Mouse (Mus musculus): ENCODE results near the gene Dtd1.
"Not testable (repeated sequence)": the region's sequence is repeated elsewhere in the genome, so short reads cannot be mapped to it uniquely, and the experiment has no call there.

The Dtd1 gene

DNA sequence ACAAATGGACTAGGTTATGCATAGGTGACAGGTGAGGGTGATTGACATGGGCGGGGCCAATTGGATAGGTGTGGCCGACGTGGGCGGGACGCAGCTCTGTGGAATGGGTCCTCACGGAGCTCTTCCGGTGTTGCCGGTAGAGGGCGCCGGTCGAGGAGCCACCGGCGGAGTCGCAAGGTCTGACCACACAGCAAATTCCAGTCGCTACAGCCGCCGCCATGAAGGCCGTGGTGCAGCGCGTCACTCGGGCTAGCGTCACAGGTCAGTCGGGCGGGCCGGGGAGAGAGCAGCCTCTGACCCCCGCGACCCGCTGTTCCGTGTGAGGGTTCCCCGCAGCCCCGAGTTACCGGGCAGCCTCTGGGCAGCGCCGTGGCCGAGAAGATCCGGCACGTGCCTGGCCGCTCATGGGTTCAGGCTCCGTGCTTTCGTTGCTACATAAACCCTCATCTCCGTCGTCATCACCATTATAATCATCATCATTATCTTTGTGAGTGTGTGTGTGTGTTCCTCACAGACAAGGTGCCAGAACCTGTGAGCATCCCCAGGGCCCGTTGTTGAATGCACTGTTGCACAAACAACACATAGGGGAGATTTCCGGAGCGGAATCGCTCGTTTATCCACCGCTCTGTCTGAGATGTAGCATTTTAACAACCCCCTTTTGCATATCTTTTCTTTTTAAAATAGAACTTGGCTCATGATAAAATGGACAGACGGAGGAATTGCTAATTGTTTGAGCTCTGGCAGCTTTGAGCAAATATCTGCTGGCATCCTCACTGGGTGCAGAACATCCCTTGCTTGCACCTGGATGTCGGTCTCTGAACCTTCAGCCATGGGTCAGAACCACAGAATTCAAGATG is at the start of gene Dtd1:
Gene Dtd1 (plus strand): TSS at position 67 of the 857 bp plus-strand sequence.
- DNase-seq (ENCODE audit: low spot score in 2 of 2) = peak; percentile 85 to 88

DNA sequence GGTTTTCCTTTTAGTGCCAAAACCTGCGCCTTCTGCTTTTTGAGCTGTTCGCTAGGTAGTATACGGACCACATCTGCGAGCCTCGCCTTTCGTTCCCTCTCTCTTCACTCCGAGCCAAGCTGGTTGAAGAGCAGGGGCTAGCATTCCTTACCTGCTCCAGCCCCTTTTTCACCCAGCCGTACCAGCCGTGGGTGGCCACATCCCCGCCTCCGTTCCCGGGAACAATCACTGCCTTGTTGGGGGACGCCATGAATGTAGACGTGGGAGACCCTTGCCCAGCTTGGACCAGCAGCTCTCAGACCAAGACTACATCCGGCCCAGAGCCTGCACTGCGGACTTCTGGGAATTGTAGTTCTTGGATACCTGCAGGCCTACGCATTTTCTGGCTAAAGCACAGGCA is 49.2 kb upstream of the Dtd1 start, which contains the start of gene Rbbp9:
Gene Rbbp9 (minus strand): TSS at position 341 of the 400 bp plus-strand sequence.
- DNase-seq (ENCODE audit: low spot score in 2 of 2) = peak; percentile 65 to 70

DNA sequence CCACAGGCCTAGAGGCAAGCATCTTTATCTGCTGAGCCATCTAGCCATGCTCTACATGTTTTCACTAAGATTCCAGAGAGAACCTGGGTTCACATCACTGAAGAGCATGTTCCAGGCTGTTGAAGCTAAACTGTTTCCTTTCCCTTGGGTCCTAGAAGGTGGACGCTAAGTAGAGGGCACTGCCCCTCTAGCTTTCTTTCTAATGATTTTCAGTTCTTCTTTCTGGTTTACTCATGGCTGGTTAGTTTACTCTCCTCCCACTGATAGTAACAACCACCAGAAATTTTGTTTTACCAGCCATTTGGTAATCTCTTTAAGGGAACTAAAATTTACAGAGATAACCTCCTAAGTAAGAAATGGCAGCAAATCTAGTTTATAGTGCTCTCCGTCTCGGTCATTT is 45.8 kb upstream of the Dtd1 start:
- DNase-seq (ENCODE audit: low spot score in 2 of 2) = no peak

DNA sequence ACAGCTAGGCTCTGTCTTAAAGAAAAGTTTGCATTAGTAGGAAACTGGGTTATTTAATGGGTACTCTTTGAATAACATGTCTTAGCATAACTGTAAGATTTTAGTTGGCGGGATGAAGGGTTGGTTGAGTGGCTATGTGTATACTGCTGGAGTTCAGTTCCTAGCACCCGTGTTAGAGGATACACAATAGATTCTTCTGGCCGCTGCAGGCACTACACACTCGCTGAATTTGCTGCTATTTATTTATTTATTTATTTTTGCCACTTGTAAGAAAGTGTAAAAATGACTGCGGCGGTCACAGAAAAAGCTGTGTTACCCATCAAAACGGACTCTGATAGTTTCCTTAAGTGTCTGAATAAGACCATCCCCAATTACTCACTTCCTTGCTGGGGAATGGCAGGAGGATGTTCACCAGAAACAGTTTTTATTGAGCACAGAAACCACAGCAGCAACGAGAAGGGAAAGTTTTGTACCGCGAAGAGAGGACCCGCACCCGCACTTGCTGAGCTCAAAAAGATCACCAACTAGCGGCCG is 44.3 kb upstream of the Dtd1 start:
- DNase-seq (ENCODE audit: low spot score in 2 of 2) = no peak

DNA sequence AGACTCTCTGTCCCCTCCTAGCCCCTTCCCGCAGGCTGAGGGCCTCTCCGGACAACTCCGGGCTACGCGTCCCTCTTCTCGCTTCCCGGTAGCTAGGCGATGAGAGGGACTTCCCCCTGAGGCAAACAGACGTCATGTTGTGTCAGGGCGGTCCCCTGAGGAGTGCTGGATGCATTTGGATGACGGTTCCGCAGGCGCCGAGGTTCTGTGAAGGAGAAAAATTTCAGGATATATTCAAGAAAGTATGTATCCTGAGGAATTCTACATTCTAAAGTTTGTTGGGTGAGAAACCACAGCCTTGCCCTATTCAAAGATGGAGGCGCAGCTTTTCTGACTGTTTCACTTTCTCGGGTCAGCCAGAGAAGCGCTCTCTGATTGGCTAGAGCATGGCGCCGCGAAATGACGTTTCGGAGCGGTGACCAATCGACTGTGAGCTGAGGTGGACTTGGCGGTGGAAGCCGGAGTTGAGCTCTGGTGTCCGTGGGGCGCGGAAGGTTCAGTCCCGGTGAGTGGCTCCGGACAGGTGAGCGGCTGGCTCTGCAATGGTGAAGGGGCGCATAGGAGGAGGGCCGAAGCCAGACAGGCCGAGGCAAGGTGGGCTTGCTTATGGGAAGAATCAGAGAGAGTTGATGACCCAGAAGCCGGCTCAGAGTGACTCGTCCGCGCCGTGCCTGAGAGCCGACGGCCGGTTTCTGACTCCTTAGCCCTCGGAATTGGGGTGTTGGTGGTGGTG is 43.7 kb upstream of the Dtd1 start, which contains the start of gene Sec23b:
Gene Sec23b (plus strand): TSS at position 410 of the 733 bp plus-strand sequence.
- peak; percentile 97 for DNase-seq (ENCODE audit: low spot score in 2 of 2)

DNA sequence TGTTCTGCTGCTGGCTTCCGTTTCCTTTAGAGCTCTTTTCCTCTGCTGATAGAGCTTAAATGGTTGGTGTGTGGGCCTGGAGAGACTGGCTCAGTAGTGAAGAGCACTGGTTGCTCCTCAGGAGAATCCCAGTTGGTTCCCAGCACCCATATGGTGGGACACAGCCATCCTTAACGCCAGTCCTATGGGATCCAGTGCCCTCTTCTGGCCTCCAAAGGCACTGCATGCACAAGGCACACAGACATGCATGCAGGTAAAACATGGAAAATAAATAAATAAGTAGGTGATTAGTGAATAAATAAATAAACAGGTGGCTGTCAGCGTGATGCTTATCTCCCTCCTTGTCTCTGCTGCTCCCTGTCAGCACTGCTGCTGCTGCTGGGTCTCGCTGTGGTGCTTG is 11.0 kb upstream of the Dtd1 start:
- no peak for DNase-seq (ENCODE audit: low spot score in 2 of 2)

DNA sequence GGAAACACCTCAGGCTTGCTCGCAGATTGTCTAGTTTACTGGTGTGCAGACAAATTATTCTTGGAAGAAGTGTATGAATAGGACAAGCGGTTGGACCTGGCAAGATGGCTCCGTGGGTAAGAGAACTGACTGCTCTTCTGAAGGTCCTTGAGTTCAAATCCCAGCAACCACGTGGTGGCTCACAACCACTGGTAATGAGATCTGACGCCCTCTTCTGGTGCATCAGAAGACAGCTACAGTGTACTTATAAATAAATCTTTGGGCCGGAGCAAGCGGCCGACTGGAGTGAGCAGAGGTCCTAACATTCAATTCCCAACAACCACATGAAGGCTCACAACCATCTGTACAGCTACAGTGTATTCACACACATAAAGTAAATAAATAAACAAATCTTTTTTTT is 6.7 kb upstream of the Dtd1 start:
- DNase-seq (ENCODE audit: low spot score in 2 of 2) = not testable (repeated sequence)

DNA sequence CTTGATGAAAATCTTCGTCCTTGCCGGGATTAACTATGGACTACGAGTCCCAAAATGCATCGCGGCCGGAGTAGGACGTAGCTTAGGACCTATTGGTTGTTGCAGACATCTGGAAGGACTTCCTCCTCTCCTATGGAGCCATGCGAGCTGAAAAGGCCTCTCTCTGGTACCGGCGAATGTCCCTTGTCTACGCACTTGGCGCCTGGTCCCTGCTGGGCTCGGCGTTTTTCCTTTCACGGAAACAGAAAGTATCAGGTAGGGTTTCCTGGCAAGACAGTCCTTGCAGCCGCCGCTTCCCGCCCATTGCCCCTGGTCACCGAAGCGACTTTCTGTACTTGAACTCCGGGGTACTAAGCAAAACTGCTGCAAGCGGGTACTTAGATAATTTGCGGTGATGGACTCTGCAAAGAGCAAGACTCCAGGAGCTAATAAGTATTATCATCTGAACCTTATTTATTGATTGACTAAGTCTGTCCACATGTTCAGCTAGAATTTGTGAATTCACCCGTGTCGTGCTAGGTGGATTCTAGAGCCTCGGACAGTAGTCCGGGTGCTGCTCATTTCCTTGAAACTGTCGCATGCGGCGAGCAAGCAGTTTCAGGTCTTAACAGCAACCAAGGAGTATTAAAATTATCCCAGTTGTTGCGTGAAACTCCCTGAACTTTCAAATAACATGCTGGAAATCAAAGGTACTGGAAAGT is 5.6 kb upstream of the Dtd1 start, which contains the start of gene Smim26:
Gene Smim26 (plus strand): TSS at position 104 of the 701 bp plus-strand sequence.
- DNase-seq (ENCODE audit: low spot score in 2 of 2) = peak; percentile 81 to 86

DNA sequence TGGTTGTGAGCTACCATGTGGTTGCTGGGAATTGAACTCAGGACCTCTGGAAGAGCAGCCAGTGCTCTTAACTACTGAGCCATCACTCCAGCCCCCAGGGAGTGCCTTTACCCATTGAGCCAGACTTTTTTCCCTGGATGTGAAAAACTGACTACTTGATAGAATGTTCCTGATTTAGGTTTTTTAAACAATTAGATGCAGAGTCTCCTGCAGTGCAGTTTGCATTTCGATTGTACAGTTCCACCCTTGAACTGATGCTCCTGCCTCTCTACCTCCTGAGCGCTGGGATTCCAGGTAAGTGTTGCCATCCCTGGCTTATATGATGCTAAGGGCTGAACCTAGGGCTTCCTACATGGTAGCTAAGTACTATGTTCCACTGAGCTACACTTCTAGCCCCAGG is 1.7 kb upstream of the Dtd1 start:
- no peak for DNase-seq (ENCODE audit: low spot score in 2 of 2)

DNA sequence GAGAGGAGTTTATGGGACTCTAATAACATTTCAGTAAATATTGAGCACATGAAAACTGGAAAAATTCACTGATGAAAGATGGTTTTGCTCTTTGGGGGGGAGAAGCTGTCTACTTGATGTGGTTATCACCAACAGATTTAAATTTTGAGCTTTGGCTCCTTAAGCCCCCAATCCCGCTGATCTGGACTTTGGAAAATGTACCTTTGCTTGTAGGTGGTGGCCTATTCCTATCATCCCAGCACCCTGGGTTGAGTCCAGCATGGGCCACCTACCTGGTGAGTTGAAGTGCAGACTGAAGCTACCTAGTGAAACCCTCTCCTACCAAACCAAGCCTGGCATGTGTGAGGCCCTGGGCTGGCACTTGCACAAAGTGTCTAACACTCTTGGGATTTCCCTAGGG is 1.9 kb downstream of the Dtd1 start:
- no peak for DNase-seq (ENCODE audit: low spot score in 2 of 2)

DNA sequence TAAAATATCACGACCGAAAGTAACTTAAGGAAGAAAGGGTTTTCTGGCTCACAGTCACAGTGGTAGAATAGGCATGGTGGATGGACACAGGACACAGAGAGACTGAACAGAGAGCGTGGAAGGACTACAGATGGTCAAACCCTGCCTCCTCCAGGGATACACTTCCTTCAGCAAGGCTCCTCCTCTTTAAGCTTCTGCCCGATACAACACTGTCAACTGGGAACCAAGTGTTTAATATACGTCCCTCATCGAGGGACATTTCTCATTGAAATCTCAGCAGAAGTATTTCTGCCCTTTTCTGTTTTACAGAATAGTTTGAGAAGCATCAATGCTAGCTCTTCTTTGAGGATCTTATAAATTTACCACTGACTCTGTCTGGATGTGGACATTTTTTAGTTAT is 14.3 kb downstream of the Dtd1 start:
- DNase-seq (ENCODE audit: low spot score in 2 of 2) = no peak

DNA sequence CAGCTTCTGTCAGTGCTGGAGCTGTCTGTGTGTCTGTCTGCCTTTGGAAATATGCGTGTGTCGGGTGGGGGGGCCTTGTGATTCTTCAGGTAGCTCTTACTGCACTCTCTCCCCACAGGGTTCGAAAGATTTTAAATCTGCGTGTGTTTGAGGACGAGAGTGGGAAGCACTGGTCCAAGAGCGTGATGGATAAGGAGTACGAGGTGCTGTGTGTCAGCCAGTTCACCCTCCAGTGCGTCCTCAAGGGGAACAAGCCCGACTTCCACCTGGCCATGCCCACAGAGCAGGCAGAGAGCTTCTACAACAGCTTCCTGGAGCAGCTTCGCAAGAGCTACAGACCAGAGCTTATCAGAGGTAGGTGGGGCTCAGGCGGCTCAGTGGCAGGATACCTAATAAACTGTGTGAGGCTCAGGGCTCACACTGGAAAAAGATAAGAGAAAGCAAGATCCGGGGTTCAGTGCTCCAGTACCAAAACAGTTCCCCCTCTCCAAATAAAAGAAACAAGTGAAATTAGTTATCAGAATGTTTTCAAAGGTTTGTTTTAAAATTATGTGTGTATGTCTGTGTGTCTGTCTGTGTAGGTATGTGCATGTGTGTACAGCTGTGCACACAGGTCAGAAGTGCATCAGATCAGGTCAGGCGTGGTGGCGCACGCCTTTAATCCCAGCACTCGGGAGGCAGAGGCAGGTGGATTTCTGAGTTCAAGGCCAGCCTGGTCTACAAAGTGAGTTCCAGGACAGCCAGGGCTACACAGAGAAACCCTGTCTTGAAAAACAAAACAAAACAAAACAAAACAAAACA is 17.6 kb downstream of the Dtd1 start:
- no peak for DNase-seq (ENCODE audit: low spot score in 2 of 2)

DNA sequence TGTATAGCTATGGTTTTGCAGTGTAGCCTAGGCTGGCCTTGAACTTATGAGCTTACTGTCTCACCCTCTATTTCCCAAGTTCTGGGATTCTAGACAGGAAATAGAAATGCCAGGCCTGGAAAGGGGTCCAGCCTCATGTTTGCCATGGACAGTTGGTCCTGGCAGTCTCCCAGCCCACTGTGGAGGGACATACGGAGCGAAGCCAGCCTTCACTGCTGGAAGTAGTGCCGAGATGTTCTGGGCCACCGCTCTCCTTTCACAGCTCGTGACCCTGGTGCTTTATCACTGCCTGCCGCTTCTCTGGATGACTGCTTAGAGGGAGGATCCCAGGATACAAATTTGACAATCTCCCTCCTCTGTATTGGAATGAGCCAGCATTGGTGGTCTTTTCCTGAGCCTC is 21.8 kb downstream of the Dtd1 start:
- no peak for DNase-seq (ENCODE audit: low spot score in 2 of 2)

DNA sequence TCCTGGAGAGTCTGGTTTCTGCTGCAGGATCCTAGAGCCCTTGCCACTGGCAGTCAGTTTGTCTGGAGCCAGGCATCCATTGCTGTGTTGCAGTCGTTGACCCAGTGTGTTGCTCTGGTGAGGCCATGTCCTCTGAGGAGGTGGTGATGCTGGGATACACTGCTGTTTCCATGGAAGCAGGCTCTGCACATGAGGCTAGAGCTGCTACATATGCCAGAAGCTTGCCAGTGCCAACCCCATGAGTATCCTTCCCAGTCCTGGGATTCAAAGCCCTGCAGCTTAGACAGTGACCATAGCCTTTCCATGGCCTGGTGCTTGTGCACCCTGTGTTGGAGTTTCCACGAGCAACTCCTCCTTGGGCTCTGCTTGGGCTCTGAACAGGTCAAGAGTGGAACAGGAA is 33.9 kb downstream of the Dtd1 start:
- DNase-seq (ENCODE audit: low spot score in 2 of 2) = no peak

DNA sequence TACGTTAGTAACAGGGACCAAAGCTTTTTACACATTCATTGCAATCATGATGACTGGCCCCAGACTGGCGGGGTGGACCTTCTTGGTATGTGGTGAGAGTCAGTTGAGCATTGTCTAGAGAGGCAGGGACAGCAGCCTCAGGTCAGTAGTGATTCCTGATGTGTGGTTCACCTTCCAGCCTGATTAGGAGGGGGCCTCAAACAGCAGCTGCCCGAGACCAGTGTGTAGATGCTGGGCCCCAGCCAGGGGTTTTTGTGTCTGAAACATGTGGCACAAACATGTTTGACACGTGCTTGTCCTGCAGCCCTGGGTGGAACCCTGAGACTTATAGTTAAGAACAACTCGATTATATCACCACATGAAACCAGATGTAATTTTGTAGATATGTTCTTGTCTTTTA is 34.5 kb downstream of the Dtd1 start:
- DNase-seq (ENCODE audit: low spot score in 2 of 2) = no peak

DNA sequence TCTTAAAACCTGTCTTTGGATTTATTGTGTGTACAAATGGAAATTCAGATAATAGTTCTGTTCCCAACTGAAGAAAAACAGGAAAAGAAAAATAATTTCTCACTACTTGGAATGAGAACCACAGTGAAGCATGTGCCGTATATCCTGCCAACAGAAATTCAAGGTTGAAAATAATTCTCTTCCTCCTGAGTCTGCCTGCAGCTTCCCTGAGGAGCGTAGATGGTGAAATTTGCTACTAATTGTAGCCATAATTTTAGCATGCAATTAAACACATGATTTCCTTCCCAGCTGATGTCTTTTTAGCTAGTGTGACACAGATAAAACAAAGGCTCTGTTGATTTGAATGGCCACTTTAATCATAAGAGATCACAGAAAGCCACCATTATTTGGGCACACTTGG is 35.0 kb downstream of the Dtd1 start:
- DNase-seq (ENCODE audit: low spot score in 2 of 2) = no peak

DNA sequence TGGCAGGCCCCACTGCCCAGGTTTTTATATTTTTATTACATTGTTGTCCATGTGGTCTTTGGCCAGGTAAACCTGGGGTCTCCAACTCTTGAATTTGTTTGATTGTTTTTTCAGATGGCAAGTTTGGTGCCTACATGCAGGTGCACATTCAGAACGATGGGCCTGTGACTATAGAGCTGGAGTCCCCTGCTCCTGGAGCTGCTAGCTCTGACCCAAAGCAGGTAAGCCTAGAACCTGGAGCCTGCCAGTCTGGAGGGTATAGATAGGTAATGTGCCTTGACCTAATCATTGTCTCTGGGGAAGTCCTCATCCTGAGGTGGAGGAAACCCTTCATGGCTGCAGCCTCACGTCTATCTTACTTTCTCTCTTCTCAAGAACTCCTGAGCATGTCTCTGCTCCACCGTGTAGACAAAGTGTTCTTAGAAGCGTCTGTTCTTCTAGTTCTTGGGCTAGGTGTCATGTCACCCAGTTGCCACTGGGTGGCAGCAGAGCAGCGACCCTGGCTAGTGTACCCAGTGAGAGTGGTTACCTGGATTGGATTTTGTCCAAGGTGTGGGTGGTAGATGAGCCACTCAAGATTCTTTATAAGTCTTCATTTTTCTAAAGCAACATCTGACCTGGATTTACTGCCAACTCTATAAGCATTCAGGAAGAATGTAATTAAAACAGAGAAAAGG is 36.1 kb downstream of the Dtd1 start:
- peak; percentile 53 for DNase-seq (ENCODE audit: low spot score in 2 of 2)

DNA sequence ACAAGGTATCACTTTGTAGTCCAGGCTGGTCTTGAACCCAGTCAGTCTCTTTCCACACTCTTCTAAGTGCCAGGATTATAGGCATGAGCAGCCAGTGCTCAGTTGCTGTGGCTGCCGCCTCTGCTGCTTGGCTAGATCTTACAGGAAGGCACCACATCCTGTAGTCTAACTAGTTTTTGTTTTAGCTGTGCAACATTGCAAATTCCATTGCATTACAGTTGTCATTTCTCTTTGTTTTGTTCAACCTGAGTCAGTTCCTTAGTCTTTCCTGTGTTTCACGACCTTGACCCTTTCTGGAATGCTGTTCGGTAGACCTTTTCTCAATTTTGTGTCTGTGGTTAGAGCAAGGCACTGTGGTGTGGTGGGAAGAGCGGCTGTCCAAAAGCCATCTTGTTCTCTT is 37.5 kb downstream of the Dtd1 start:
- no peak for DNase-seq (ENCODE audit: low spot score in 2 of 2)

DNA sequence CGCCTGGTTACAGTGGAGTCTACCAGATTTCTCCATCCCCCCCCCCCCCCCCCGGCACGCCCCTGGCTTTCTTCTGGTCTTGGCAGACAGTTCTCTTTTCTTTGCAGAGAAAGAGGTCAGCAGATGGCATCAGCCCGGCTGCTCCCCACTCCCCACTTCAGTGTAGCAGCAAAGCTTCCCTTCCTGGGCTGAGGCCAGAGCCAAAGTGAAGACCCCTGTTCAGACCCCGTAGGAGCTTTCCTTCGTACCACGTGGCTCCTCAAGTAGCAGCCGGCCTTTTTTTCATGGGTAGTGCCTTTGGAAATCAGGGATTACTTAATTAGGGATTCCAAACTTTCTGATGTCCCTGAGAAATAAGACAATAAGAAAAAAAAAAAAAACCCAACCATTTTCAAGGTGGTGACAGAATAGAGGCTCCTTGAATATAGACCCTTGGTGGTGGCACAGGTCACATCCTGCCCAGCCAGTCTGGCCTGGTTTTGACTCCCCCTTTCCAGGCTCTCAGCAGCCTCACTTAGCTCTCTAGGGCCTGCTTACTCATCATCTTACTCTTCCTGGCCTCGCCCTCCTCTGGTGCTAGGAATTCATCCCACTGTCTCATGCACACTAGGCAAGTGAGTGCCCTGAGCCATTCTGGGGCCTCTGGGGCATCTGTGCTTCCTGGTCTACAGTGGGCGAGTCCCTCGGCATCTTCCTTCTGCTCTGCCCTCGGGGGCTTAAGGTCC is 38.1 kb downstream of the Dtd1 start:
- DNase-seq (ENCODE audit: low spot score in 2 of 2) = no peak

DNA sequence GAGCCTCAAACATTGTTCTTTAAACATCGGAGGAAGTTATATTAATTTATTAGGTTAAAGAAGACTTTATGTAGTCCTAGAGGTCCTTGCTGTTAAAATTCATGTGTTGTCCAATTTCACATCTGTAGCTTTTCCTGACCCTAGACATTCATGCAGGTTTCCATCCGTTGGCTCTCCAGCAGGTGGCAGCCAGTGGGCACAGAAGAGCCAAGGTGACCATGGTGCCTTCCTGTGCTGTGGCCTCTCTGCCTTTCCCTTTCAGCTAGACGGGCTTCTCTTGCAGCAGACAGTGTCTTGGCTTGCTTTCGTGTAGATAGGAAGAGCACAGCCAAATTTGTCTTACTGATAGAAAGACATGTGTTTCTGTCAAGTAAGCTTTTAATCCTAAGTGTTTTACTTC is 39.0 kb downstream of the Dtd1 start:
- DNase-seq (ENCODE audit: low spot score in 2 of 2) = no peak
